Mouse (Mus musculus) gastrocnemius, adult 2 months (tissue): Measurements from ENCODE around the gene Zfp91. TPM values are rescaled to one million over a fixed set of nuclear protein-coding genes. Genes with fewer than 3 reads are reported as not detected.
A peak's percentile ranks its signal among the peaks of the same experiment; 100 is the strongest.
"Not testable (repeated sequence)": the region's sequence is repeated elsewhere in the genome, so short reads cannot be mapped to it uniquely, and the experiment has no call there.

ENCODE experiments used
- DNase-seq: peaks from one replicate; pipeline ENCODE4 v3.0.0; 2022
- H3K27ac ChIP-seq: fragments of 200-600 bp; 2 replicates; pipeline ENCODE4 v1.8.1; 2022; ENCODE audit warnings: mild to moderate bottlenecking
- H3K4me3 ChIP-seq: fragments of 200-600 bp; 2 replicates; pipeline ENCODE4 v1.8.1; 2022; ENCODE audit warnings: mild to moderate bottlenecking, moderate library complexity
- CTCF ChIP-seq: fragments of 200-600 bp; IDR thresholded peaks from 2 replicates; pipeline ENCODE4 v1.8.1; 2022; ENCODE audit warnings: antibody characterized with exemption, mild to moderate bottlenecking, moderate library complexity
- intact Hi-C: fragments of 180-260 bp; cut with DNase I; formaldehyde crosslinking; loops from one replicate; pipeline ENCODE4 v1.15.1; 2025
- total RNA-seq, 2 experiments: library from RNA; stranded (reverse); gene quantifications; 2 replicates each; pipeline ENCODE4 v1.2.3; 2021

Zfp91 gene
- total RNA-seq, 2 experiments from 2014 or later, result 135 to 138 TPM

GRCm38 (mm10) chr19:12786803-12787395 is 9.0 kb downstream of the Zfp91 start:
- Histone ChIP-seq H3K27ac (peak overlapping the region; percentile 39; the same call in 1 of the 2 replicates), H3K4me3 (no peak overlapping the region)
- no peak for TF ChIP-seq CTCF
- DNase-seq, result no peak
- intact Hi-C loops, result no loop called here

DNA sequence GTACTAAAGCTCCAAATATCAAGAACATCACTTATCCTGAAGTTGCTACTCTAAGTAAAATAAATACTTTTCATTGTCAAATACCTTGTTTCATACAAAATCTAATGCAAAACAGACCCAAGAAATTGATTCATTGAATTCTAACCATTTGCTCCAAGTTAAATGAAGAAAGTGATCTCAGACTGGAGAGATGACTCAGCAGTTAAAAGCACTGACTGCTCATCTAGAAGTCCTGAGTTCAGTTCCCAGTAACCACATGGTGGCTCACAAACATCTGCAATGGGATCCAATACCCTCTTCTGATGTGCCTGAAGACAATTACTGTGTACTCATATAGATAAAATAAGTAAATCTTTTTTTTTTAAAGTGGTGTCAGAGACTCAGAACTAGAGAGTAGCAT is 15.5 kb downstream of the Zfp91 start:
- intact Hi-C loops, result no loop called here
- no peak for DNase-seq
- TF ChIP-seq CTCF, result no peak
- Histone ChIP-seq H3K4me3 (no peak overlapping the region), H3K27ac (peak overlapping the region; percentile 9; the same call in 1 of the 2 replicates)

- intact Hi-C loops, result no loop called here
- Histone ChIP-seq H3K4me3 (no peak overlapping the region), H3K27ac (peak overlapping the region; percentile 48; the same call in 1 of the 2 replicates)
- TF ChIP-seq CTCF, result no peak
- DNase-seq, result peak; percentile 58
These were observed 25.0 kb downstream of the Zfp91 start for GRCm38 (mm10) chr19:12770888-12771287.

DNA sequence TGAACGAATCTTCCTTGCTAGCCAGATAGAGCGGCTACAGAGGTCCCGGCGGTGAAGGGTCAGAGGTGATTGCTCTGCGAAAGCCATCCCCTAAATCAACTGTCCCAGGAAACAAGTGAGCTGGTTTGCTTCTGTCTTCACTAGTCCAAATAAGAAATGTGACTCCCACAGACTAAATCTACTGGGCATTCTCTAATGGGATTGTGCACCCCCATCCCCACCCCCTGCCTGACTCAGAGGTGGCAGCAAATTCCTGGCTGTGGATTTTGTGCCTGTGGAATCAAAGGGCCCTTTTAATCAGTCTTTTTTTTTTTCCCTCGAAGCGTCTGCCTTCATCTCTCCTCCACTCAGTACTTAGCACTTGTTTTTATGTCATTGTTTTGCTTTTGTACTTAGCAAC is 30.6 kb downstream of the Zfp91 start, which contains the start of gene Cntf:
TSS of gene Cntf (minus strand) at position 325 of the 400 bp plus-strand sequence.
- no peak for TF ChIP-seq CTCF
- peak within 1 kb of the TSS; percentile 44; the same call in 1 of the 2 replicates for H3K27ac ChIP-seq
- no peak for DNase-seq
- peak within 1 kb of the TSS; percentile 13; the same call in 1 of the 2 replicates for H3K4me3 ChIP-seq
- intact Hi-C loops, result no loop called here

GRCm38 (mm10) chr19:12762212-12763130 is 33.5 kb downstream of the Zfp91 start:
- Histone ChIP-seq H3K27ac (no peak overlapping the region), H3K4me3 (no peak overlapping the region)
- intact Hi-C loops, result loop anchor here (5.0 kb wide), 1 partner anchor 55 kb away; no protein-coding TSS in a partner anchor
- peak; percentile 66 for TF ChIP-seq CTCF
- no peak for DNase-seq

DNA sequence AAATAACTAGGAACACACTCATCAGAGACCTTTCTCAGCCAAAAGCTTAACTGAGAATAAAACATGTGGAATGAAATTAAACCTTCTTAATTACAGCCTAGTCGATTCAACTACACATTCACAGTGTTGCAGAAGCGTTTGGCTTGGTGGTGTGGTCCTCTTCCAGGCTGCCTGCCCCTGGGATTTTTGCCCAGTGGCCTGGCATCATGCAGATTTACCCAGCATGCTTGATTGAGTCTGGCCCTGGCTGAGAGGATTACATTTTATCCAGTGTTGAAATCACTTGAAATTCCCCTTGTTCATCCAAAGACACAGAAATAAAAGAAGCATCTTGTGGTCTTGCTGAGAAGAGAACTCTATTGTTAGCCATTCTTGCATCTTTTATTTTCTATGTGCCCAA is 36.3 kb downstream of the Zfp91 start:
- H3K4me3 ChIP-seq, result no peak overlapping the region
- intact Hi-C loops, result loop anchor here (5.0 kb wide), 1 partner anchor 58 kb away; no protein-coding TSS in a partner anchor
- H3K27ac ChIP-seq, result no peak overlapping the region
- DNase-seq, result peak; percentile 72
- no peak for TF ChIP-seq CTCF

- intact Hi-C loops, result no loop called here
- H3K27ac ChIP-seq, result no peak overlapping the region
- DNase-seq, result no peak
- H3K4me3 ChIP-seq, result no peak overlapping the region
- TF ChIP-seq CTCF, result no peak
These were observed 36.9 kb downstream of the Zfp91 start for GRCm38 (mm10) chr19:12758936-12759478.

DNA sequence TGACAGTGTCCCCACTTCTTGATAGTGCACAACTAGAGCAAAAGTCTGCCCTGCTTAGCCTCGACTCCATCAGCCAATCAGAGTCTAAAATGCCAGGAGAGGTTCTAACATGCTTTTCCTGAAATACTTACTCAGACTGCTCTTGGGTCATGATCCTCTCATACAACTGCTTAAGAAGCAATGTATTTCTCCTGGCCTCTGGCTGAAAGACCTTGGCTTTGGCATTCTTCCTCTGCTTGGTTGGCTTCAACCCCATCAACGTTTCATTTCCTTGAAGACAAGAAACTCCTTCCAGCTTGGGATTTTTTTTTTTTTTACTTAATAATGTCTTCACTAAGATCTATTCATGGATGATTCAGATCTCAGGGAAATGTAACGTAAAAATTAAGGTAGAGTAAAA is 39.6 kb downstream of the Zfp91 start:
- intact Hi-C loops, result no loop called here
- Histone ChIP-seq H3K27ac (no peak overlapping the region), H3K4me3 (no peak overlapping the region)
- no peak for TF ChIP-seq CTCF
- DNase-seq, result no peak

- no peak for TF ChIP-seq CTCF
- intact Hi-C loops, result no loop called here
- Histone ChIP-seq H3K4me3 (no peak overlapping the region), H3K27ac (no peak overlapping the region)
- no peak for DNase-seq
These were observed 64.0 kb downstream of the Zfp91 start for GRCm38 (mm10) chr19:12731950-12732349.

DNA sequence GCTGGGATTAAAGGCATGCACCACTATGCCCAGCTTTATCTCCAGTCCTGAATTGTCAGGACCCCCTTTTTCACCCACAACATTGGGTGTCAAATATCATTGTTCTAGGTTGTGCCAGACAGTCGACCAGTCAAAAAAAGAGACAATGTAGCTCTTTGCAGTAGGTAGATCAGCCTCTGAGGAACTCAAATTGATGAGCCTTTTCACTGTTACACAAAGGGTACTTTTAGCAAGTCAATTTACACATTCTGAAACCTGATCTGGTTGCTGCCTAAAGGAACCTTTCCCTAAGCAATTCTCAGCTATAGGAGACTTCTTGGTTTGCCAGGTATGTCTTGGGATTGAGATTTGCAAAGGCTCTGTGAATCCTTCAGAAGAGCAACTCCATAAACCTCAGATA is 64.9 kb downstream of the Zfp91 start:
- TF ChIP-seq CTCF, result no peak
- intact Hi-C loops, result no loop called here
- Histone ChIP-seq H3K27ac (no peak overlapping the region), H3K4me3 (no peak overlapping the region)
- DNase-seq, result no peak

DNA sequence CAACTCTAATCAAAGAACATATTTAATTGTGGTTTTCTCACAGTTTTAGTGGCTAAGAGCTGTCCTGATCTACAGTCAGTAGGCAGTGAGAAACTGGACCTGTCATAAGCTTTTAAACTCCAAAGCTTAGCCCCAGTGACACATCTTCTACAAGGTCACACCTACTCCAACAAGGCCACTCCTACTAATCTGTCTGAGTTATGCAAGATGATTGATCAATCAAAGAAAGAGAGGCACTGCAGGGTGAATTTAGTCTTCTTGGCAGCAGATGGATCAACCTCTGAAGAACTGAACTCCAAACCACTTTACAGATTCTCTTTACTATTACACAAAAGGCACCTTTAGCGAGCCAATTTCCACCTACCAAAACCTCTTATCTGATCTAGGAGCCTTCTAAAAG is 70.1 kb downstream of the Zfp91 start:
- H3K27ac ChIP-seq, result no peak overlapping the region
- no peak for TF ChIP-seq CTCF
- intact Hi-C loops, result no loop called here
- no peak for DNase-seq
- no peak overlapping the region for H3K4me3 ChIP-seq

GRCm38 (mm10) chr19:12722308-12722707 is 73.6 kb downstream of the Zfp91 start:
- DNase-seq, result peak; percentile 57
- Histone ChIP-seq H3K4me3 (no peak overlapping the region), H3K27ac (no peak overlapping the region)
- intact Hi-C loops, result loop anchor here (5.0 kb wide), 1 partner anchor 75 kb away; the partner anchor contains the start of genes Lpxn and Zfp91
- TF ChIP-seq CTCF, result peak; percentile 62

DNA sequence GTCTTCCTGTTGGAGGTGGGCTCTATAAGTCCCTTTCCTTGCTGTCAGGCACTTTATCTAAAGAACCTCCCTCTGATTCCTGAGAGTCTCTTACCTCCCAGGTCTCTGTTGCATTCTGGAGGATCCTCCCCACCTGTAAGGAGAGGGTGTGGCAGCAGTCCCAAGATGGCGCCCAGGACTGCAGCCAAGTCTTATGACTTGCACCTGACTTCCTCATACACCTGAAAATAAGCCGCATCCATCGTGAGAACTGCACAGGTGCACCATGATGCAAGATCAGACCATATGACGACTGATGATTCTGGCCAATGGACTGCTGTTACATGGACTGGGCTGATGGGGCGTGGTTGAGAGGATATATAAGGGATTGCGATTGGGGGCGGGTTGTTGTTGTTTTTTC is 74.3 kb downstream of the Zfp91 start:
- not testable (repeated sequence) for H3K27ac ChIP-seq, DNase-seq, H3K4me3 ChIP-seq
- intact Hi-C loops, result loop anchor here (5.0 kb wide), 1 partner anchor 76 kb away; the partner anchor contains the start of genes Lpxn and Zfp91

GRCm38 (mm10) chr19:12720919-12721318 is 75.0 kb downstream of the Zfp91 start:
- intact Hi-C loops, result loop anchor here (5.0 kb wide), 1 partner anchor 76 kb away; the partner anchor contains the start of genes Lpxn and Zfp91
- H3K27ac ChIP-seq, DNase-seq, H3K4me3 ChIP-seq: not testable (repeated sequence)
